Mouse (Mus musculus) heart, embryonic 13.5 days (tissue): ENCODE data around the gene Adra1b. TPM values are rescaled to one million over a fixed set of nuclear protein-coding genes. Genes with fewer than 3 reads are reported as not detected.

Source experiments
- ATAC-seq: fragments of 200-750 bp; cut with Nextera tagmentation; 2 replicates; pipeline ENCODE4 v1.8.0; 2017; ENCODE audit warnings: moderate TSS enrichment; ENCODE audit not compliant: insufficient number of reproducible peaks, low FRiP score, low TSS enrichment; ENCODE audit errors: extremely low read depth
- H3K27ac ChIP-seq: fragments of 300-500 bp; sonication (generic); replicated peaks from 2 replicates; pipeline ENCODE4 v1.5.1; 2015; ENCODE audit warnings: moderate library complexity, mild to moderate bottlenecking, inconsistent platforms
- H3K27me3 ChIP-seq: fragments of 300-500 bp; sonication (generic); replicated peaks from 2 replicates; pipeline ENCODE4 v1.6.1; 2015; ENCODE audit warnings: mild to moderate bottlenecking, inconsistent platforms
- H3K36me3 ChIP-seq: fragments of 300-500 bp; sonication (generic); 2 replicates; pipeline ENCODE4 v1.6.1; 2015; ENCODE audit warnings: mild to moderate bottlenecking, inconsistent platforms
- H3K4me1 ChIP-seq: fragments of 300-500 bp; sonication (generic); 2 replicates; pipeline ENCODE4 v1.6.1; 2015; ENCODE audit warnings: inconsistent platforms
- H3K4me2 ChIP-seq: fragments of 300-500 bp; sonication (generic); 2 replicates; pipeline ENCODE4 v1.6.1; 2015; ENCODE audit warnings: inconsistent platforms, mild to moderate bottlenecking, moderate library complexity
- H3K4me3 ChIP-seq: fragments of 300-500 bp; sonication (generic); 2 replicates; pipeline ENCODE4 v1.5.1; 2015; ENCODE audit warnings: moderate library complexity, mild to moderate bottlenecking, inconsistent platforms
- H3K9ac ChIP-seq: fragments of 300-500 bp; sonication (generic); 2 replicates; pipeline ENCODE4 v1.6.1; 2015; ENCODE audit warnings: inconsistent platforms, mild to moderate bottlenecking, moderate library complexity
- H3K9me3 ChIP-seq: fragments of 300-500 bp; sonication (generic); 2 replicates; pipeline ENCODE4 v1.6.1; 2016; ENCODE audit warnings: inconsistent platforms
- WGBS: fragments of 180-500 bp; shearing (Covaris S2); methylation state at CpG from one replicate; pipeline ENCODE4 v1.1.7; 2015; ENCODE audit warnings: mixed read lengths; 5-methylcytosine and 5-hydroxymethylcytosine counted together
- polyA plus RNA-seq: library from polyadenylated mRNA; unstranded; fragments of >200 nt; fragmentation: Nextera tagmentation; extraction: Ambion mirVana; gene quantifications from 2 replicates; pipeline ENCODE4 v1.2.1, GENCODE M21; 2015

The Adra1b gene
- polyA plus RNA-seq, 1 experiment from 2014 or later, result 5.8 TPM

GRCm38 (mm10) chr11:43892546-43892945, 8.5 kb downstream of the Adra1b start:
- Histone ChIP-seq H3K4me1 (peaks cover 24% of the 10 kb centered on the region), H3K36me3 (no peaks in the 10 kb centered on the region), H3K27ac (no peak overlapping the region), H3K9me3 (no peaks in the 10 kb centered on the region), H3K9ac (no peak overlapping the region), H3K4me2 (no peak overlapping the region), H3K27me3 (no peaks in the 10 kb centered on the region), H3K4me3 (no peak overlapping the region)
- ATAC-seq, result no peak
- 58% methylated on average over 4 of the region's 4 CpGs for WGBS

- no peak for ATAC-seq
- H3K4me3 ChIP-seq, result no peak overlapping the region
- WGBS, result 71% methylated on average over 3 of the region's 3 CpGs
- no peaks in the 10 kb centered on the region for H3K9me3 ChIP-seq
- H3K9ac ChIP-seq, result no peak overlapping the region
- H3K27me3 ChIP-seq, result no peaks in the 10 kb centered on the region
- no peak overlapping the region for H3K4me2 ChIP-seq
- H3K4me1 ChIP-seq, result peaks cover 24% of the 10 kb centered on the region
- no peaks in the 10 kb centered on the region for H3K36me3 ChIP-seq
- no peak overlapping the region for H3K27ac ChIP-seq
Observed at GRCm38 (mm10) chr11:43891457-43891856, 9.6 kb downstream of the Adra1b start.

GRCm38 (mm10) chr11:43889208-43889915, 11.6 kb downstream of the Adra1b start:
- H3K36me3 ChIP-seq, result no peaks in the 10 kb centered on the region
- no peak overlapping the region for H3K4me3 ChIP-seq
- 48% methylated on average over 8 of the region's 8 CpGs for WGBS
- no peak overlapping the region for H3K4me2 ChIP-seq
- no peaks in the 10 kb centered on the region for H3K9me3 ChIP-seq
- no peak for ATAC-seq
- no peaks in the 10 kb centered on the region for H3K27me3 ChIP-seq
- peaks cover 24% of the 10 kb centered on the region for H3K4me1 ChIP-seq
- peak overlapping the region; percentile 46 for H3K27ac ChIP-seq
- no peak overlapping the region for H3K9ac ChIP-seq

GRCm38 (mm10) chr11:43888736-43889135, 12.3 kb downstream of the Adra1b start:
- Histone ChIP-seq H3K4me2 (no peak overlapping the region), H3K27me3 (no peaks in the 10 kb centered on the region), H3K9me3 (no peaks in the 10 kb centered on the region), H3K4me3 (no peak overlapping the region), H3K36me3 (no peaks in the 10 kb centered on the region), H3K27ac (no peak overlapping the region), H3K4me1 (peaks cover 24% of the 10 kb centered on the region), H3K9ac (no peak overlapping the region)
- no peak for ATAC-seq
- WGBS, result 73% methylated on average over 8 of the region's 8 CpGs

GRCm38 (mm10) chr11:43887597-43887996, 13.4 kb downstream of the Adra1b start:
- no peak overlapping the region for H3K27ac ChIP-seq
- ATAC-seq, result no peak

GRCm38 (mm10) chr11:43884521-43884920, 16.5 kb downstream of the Adra1b start:
- Histone ChIP-seq H3K27me3 (no peaks in the 10 kb centered on the region), H3K4me3 (no peak overlapping the region), H3K27ac (no peak overlapping the region), H3K9ac (no peak overlapping the region), H3K4me2 (no peak overlapping the region), H3K36me3 (no peaks in the 10 kb centered on the region), H3K4me1 (peaks cover 11% of the 10 kb centered on the region), H3K9me3 (no peaks in the 10 kb centered on the region)
- no peak for ATAC-seq

More at GRCm38 (mm10) chr11:43887597-43887996, 13.4 kb downstream of the Adra1b start:
- H3K9me3 ChIP-seq, result no peaks in the 10 kb centered on the region
- no peaks in the 10 kb centered on the region for H3K27me3 ChIP-seq
- H3K4me3 ChIP-seq, result no peak overlapping the region
- no peaks in the 10 kb centered on the region for H3K36me3 ChIP-seq
- no peak overlapping the region for H3K4me2 ChIP-seq
- peaks cover 24% of the 10 kb centered on the region for H3K4me1 ChIP-seq
- H3K9ac ChIP-seq, result no peak overlapping the region

GRCm38 (mm10) chr11:43883641-43884181, 17.3 kb downstream of the Adra1b start:
- no peaks in the 10 kb centered on the region for H3K9me3 ChIP-seq
- WGBS, result 81% methylated on average over 5 of the region's 5 CpGs
- H3K4me1 ChIP-seq, result peaks cover 2% of the 10 kb centered on the region
- no peak for ATAC-seq
- no peaks in the 10 kb centered on the region for H3K36me3 ChIP-seq
- no peaks in the 10 kb centered on the region for H3K27me3 ChIP-seq
- H3K27ac ChIP-seq, result no peak overlapping the region
- no peak overlapping the region for H3K4me2 ChIP-seq
- no peak overlapping the region for H3K4me3 ChIP-seq
- H3K9ac ChIP-seq, result no peak overlapping the region

- Histone ChIP-seq H3K4me2 (no peak overlapping the region), H3K4me1 (no peaks in the 10 kb centered on the region), H3K4me3 (no peak overlapping the region), H3K9ac (no peak overlapping the region), H3K36me3 (no peaks in the 10 kb centered on the region), H3K9me3 (no peaks in the 10 kb centered on the region), H3K27ac (no peak overlapping the region), H3K27me3 (no peaks in the 10 kb centered on the region)
- no peak for ATAC-seq
- 62% methylated on average over 5 of the region's 5 CpGs for WGBS
Observed at GRCm38 (mm10) chr11:43877211-43877610, 23.8 kb downstream of the Adra1b start.

- 15% methylated on average over 4 of the region's 4 CpGs for WGBS
- H3K27ac ChIP-seq, result peak overlapping the region; percentile 73
- H3K4me1 ChIP-seq, result peaks cover 26% of the 10 kb centered on the region
- H3K36me3 ChIP-seq, result no peaks in the 10 kb centered on the region
- no peaks in the 10 kb centered on the region for H3K9me3 ChIP-seq
- no peak overlapping the region for H3K4me3 ChIP-seq
- 0 out of 2 replicates have a peak, but pooled peaks have one; percentile 50 for ATAC-seq
- no peak overlapping the region for H3K4me2 ChIP-seq
- H3K9ac ChIP-seq, result no peak overlapping the region
- H3K27me3 ChIP-seq, result no peaks in the 10 kb centered on the region
Observed at GRCm38 (mm10) chr11:43867721-43868281, 33.2 kb downstream of the Adra1b start.

- peak overlapping the region; percentile 78 for H3K27ac ChIP-seq
- peak; percentile 40; the same call in 1 of the 2 replicates for ATAC-seq
- H3K27me3 ChIP-seq, result no peaks in the 10 kb centered on the region
- no peak overlapping the region for H3K9ac ChIP-seq
- no peak overlapping the region for H3K4me3 ChIP-seq
- peak overlapping the region; percentile 20; the same call in 1 of the 2 replicates for H3K4me2 ChIP-seq
- H3K9me3 ChIP-seq, result no peaks in the 10 kb centered on the region
- H3K36me3 ChIP-seq, result no peaks in the 10 kb centered on the region
- WGBS, result 42% methylated on average over 6 of the region's 6 CpGs
- H3K4me1 ChIP-seq, result peaks cover 26% of the 10 kb centered on the region
Observed at GRCm38 (mm10) chr11:43865298-43866165, 35.5 kb downstream of the Adra1b start.

- H3K36me3 ChIP-seq, result no peaks in the 10 kb centered on the region
Observed at GRCm38 (mm10) chr11:43853046-43853445, 48.0 kb downstream of the Adra1b start.

More at GRCm38 (mm10) chr11:43853046-43853445, 48.0 kb downstream of the Adra1b start:
- H3K4me2 ChIP-seq, result no peak overlapping the region
- H3K9me3 ChIP-seq, result no peaks in the 10 kb centered on the region
- H3K4me3 ChIP-seq, result no peak overlapping the region
- H3K4me1 ChIP-seq, result 0 out of 2 replicates have a peak, but pooled peaks cover 3% of the 10 kb centered on the region
- H3K27ac ChIP-seq, result no peak overlapping the region
- ATAC-seq, result no peak
- H3K9ac ChIP-seq, result no peak overlapping the region
- H3K27me3 ChIP-seq, result no peaks in the 10 kb centered on the region
- 53% methylated on average over 6 of the region's 6 CpGs for WGBS
